In the genomic region with DNA sequence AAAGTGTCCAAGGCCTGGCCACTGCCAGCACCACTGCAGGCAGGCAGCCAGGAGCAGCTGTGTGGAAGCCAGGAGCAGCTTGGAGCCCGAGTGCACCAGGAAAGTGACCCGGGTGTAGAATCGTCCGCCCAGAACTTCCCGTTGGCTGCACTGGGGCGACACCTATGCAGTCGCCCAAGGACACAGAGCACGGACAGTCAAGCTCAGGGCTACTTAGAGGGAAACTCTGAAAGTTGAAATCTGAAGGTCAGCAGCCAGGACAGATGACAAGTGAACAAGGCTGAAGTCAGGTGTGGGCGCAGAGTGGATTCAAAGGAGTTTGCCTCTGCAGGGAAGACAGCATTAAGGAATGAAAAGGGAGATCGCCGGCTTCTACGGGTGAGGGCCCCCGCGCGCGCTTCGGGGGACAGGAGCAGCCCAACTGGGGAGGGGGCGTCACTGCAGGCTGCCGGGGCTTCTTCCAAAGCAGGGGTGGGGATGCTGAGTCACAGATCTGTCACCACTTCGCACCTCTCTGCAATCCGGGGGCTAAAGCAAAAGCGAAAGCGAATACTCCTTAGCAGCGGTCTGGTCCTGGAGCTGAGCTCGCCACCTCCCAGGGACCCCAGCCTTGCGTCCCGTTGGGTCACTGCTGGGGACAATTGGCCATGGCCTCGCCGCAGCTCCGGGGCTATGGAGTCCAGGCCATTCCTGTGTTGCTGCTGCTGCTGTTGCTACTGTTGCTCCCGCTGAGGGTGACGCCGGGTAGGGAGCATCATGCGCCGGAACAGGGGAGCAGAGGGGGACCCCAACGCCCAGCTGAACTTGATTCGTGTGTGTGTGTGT, we compare ENCODE assay signal across 8 mouse cellular contexts. TPM values are rescaled to one million over a fixed set of nuclear protein-coding genes. Genes with fewer than 3 reads are reported as not detected.
DNase-seq lines count a peak whose midpoint lies in the region; ATAC-seq and TF ChIP-seq lines count a peak whose summit lies in the region.

A gene (plus strand): TSS at position 90 of the 825 bp plus-strand sequence.

- WGBS in forebrain, embryonic 12.5 days: under 1% methylated on average over 36 of the region's 37 CpGs
- WGBS in heart, embryonic 15.5 days: under 1% methylated on average over 37 of the region's 37 CpGs
- under 1% methylated on average over 37 of the region's 37 CpGs for whole genome bisulfite sequencing in liver, embryonic 16.5 days (ENCODE audit: insufficient replicate concordance)
- 1% methylated on average over 37 of the region's 37 CpGs for WGBS in neural tube, embryonic 12.5 days

- no peak for TF ChIP-seq POLR2A in bone marrow macrophage, adult 2 months (IDR thresholded peaks at IDR 0.05; ENCODE audit: borderline replicate concordance, low read depth, low read length)
- no peak for TF ChIP-seq POLR2A in testis, adult 2 months (IDR thresholded peaks at IDR 0.05; ENCODE audit: control insufficient read depth, low read depth, low read length)

- H3K27me3 ChIP-seq in forebrain, embryonic 12.5 days: peaks cover 47% of the 10 kb centered on the region
- no peaks in the 10 kb centered on the region; the same call in 1 of the 2 replicates for H3K27me3 ChIP-seq in heart, embryonic 15.5 days
- no peaks in the 10 kb centered on the region for H3K27me3 ChIP-seq in liver, embryonic 16.5 days (ENCODE audit: control insufficient read depth, insufficient read depth, low read depth, low read length)
- peaks cover 17% of the 10 kb centered on the region for H3K27me3 ChIP-seq in neural tube, embryonic 12.5 days (replicated peaks)
- no peaks in the 10 kb centered on the region for H3K27me3 ChIP-seq in testis, adult 2 months (ENCODE audit: control insufficient read depth, insufficient read depth, low read length)

- H3K9ac ChIP-seq in forebrain, embryonic 12.5 days: peak within 1 kb of the TSS; percentile 63
- H3K9ac ChIP-seq in heart, embryonic 15.5 days: peak within 1 kb of the TSS; percentile 73
- H3K9ac ChIP-seq in liver, embryonic 16.5 days (ENCODE audit: low read depth, low read length): peak within 1 kb of the TSS; percentile 63
- H3K9ac ChIP-seq in neural tube, embryonic 12.5 days: peak within 1 kb of the TSS; percentile 48

- H3K9me3 ChIP-seq in forebrain, embryonic 12.5 days: no peaks in the 10 kb centered on the region
- H3K9me3 ChIP-seq in heart, embryonic 15.5 days (replicated peaks): no peaks in the 10 kb centered on the region
- H3K9me3 ChIP-seq in liver, embryonic 16.5 days (replicated peaks; ENCODE audit: control insufficient read depth, low read length): no peaks in the 10 kb centered on the region
- no peaks in the 10 kb centered on the region for H3K9me3 ChIP-seq in neural tube, embryonic 12.5 days

- peak; percentile 92 for ATAC-seq in CD4-positive, CD25-positive, alpha-beta regulatory T cell, adult 4 months
- peak; percentile 75 for ATAC-seq in forebrain, embryonic 12.5 days (ENCODE audit: low FRiP score)
- ATAC-seq in heart, embryonic 15.5 days (replicated peaks; ENCODE audit: insufficient number of reproducible peaks, insufficient read depth, low FRiP score, low read depth): peak; percentile 83
- peak; percentile 69 for ATAC-seq in liver, embryonic 16.5 days (ENCODE audit: low read depth)
- peak; percentile 78 for ATAC-seq in neural tube, embryonic 12.5 days (ENCODE audit: low FRiP score, low read depth)

- no peaks in the 10 kb centered on the region for H3K36me3 ChIP-seq in forebrain, embryonic 12.5 days (replicated peaks)
- H3K36me3 ChIP-seq in heart, embryonic 15.5 days: no peaks in the 10 kb centered on the region
- no peaks in the 10 kb centered on the region for H3K36me3 ChIP-seq in liver, embryonic 16.5 days (ENCODE audit: control insufficient read depth, insufficient read depth)
- no peaks in the 10 kb centered on the region for H3K36me3 ChIP-seq in neural tube, embryonic 12.5 days
- no peaks in the 10 kb centered on the region for H3K36me3 ChIP-seq in testis, adult 2 months (ENCODE audit: control insufficient read depth, insufficient read depth, low read length)

- TF ChIP-seq CTCF in bone marrow macrophage, adult 2 months (IDR thresholded peaks at IDR 0.05; ENCODE audit: low read depth, low read length): no peak
- TF ChIP-seq CTCF in testis, adult 2 months (IDR thresholded peaks at IDR 0.05; ENCODE audit: control insufficient read depth, insufficient read depth, insufficient replicate concordance, low read depth, low read length): no peak

- peak within 1 kb of the TSS; percentile 98 for H3K4me2 ChIP-seq in forebrain, embryonic 12.5 days
- H3K4me2 ChIP-seq in heart, embryonic 15.5 days: peak within 1 kb of the TSS; percentile 89
- peak within 1 kb of the TSS; percentile 67 for H3K4me2 ChIP-seq in liver, embryonic 16.5 days (ENCODE audit: low read depth, low read length)
- H3K4me2 ChIP-seq in neural tube, embryonic 12.5 days (replicated peaks): peak within 1 kb of the TSS; percentile 97

- peak; percentile 91 for DNase-seq in kidney, postnatal 14 days

- H3K4me1 ChIP-seq in bone marrow macrophage, adult 2 months (ENCODE audit: control insufficient read depth, insufficient read depth, low read length): peaks cover 21% of the 10 kb centered on the region
- H3K4me1 ChIP-seq in forebrain, embryonic 12.5 days: peaks cover 13% of the 10 kb centered on the region
- H3K4me1 ChIP-seq in heart, embryonic 15.5 days (replicated peaks): peaks cover 14% of the 10 kb centered on the region
- H3K4me1 ChIP-seq in liver, embryonic 16.5 days (ENCODE audit: control insufficient read depth, low read depth, low read length): peaks cover 4% of the 10 kb centered on the region; the same call in 1 of the 2 replicates
- peaks cover 11% of the 10 kb centered on the region for H3K4me1 ChIP-seq in neural tube, embryonic 12.5 days
- peaks cover 2% of the 10 kb centered on the region; the same call in 1 of the 2 replicates for H3K4me1 ChIP-seq in testis, adult 2 months (ENCODE audit: control insufficient read depth, insufficient read depth, low read length)

- H3K27ac ChIP-seq in bone marrow macrophage, adult 2 months (ENCODE audit: insufficient read depth, low read depth, low read length): peak within 1 kb of the TSS; percentile 17
- H3K27ac ChIP-seq in forebrain, embryonic 12.5 days: no peak within 1 kb of the TSS
- H3K27ac ChIP-seq in heart, embryonic 15.5 days: peak within 1 kb of the TSS; percentile 81
- peak within 1 kb of the TSS; percentile 58 for H3K27ac ChIP-seq in liver, embryonic 16.5 days (ENCODE audit: low read length)
- no peak within 1 kb of the TSS for H3K27ac ChIP-seq in neural tube, embryonic 12.5 days
- peak within 1 kb of the TSS; percentile 58 for H3K27ac ChIP-seq in testis, adult 2 months (ENCODE audit: control insufficient read depth, insufficient read depth, low read depth, low read length)

- peak within 1 kb of the TSS; percentile 99 for H3K4me3 ChIP-seq in bone marrow macrophage, adult 2 months (ENCODE audit: insufficient read depth, low read length)
- H3K4me3 ChIP-seq in forebrain, embryonic 12.5 days (replicated peaks): peak within 1 kb of the TSS; percentile 57
- H3K4me3 ChIP-seq in heart, embryonic 15.5 days: peak within 1 kb of the TSS; percentile 78
- peak within 1 kb of the TSS; percentile 71 for H3K4me3 ChIP-seq in liver, embryonic 16.5 days (ENCODE audit: low read depth, low read length)
- peak within 1 kb of the TSS; percentile 58 for H3K4me3 ChIP-seq in neural tube, embryonic 12.5 days
- H3K4me3 ChIP-seq in testis, adult 2 months (ENCODE audit: control insufficient read depth, low read depth, low read length): peak within 1 kb of the TSS; percentile 81

RNA-seq across cellular contexts. Expression of the gene that starts here (rescaled TPM):
- 10 to 100 TPM; 24.0 to 33.6 TPM for polyA plus RNA-seq in CD4-positive, CD25-positive, alpha-beta regulatory T cell, adult 4 months (2017; shearing (Covaris generic))
- polyA plus RNA-seq in bone marrow macrophage, adult 2 months (2012; ENCODE audit: insufficient read depth, insufficient read length, missing spikeins): 9.1 and 10.7 TPM in 2 replicates
- polyA plus RNA-seq in forebrain, embryonic 12.5 days (2016; fragmentation: Nextera tagmentation; extraction: Ambion mirVana): 0.50 TPM in 1 of 2 replicates, not detected in the other
- 11.7 and 15.4 TPM in 2 replicates for polyA plus RNA-seq in heart, embryonic 15.5 days (2015; fragmentation: Nextera tagmentation; extraction: Ambion mirVana)
- polyA plus RNA-seq in liver, embryonic 16.5 days (2015; fragmentation: Nextera tagmentation; extraction: Ambion mirVana): 7.3 and 8.8 TPM in 2 replicates
- 0.93 and 1.1 TPM in 2 replicates for polyA plus RNA-seq in neural tube, embryonic 12.5 days (2016; fragmentation: Nextera tagmentation; extraction: Ambion mirVana)
- polyA plus RNA-seq in testis, adult 2 months (2012; rRNA removed): 3.8 and 4.0 TPM in 2 replicates

Comparison
In these comparisons a context has a peak if more than half of its experiments do, and no peak if none do; other contexts are left out.
1. Peak in ATAC-seq, H3K4me3 ChIP-seq, H3K9ac ChIP-seq and H3K4me2 ChIP-seq in forebrain, embryonic 12.5 days; RNA of the gene not detected or under 1 TPM.
2. H3K27ac ChIP-seq: peak in bone marrow macrophage, adult 2 months (single experiment), heart, embryonic 15.5 days (single experiment), liver, embryonic 16.5 days (single experiment) and testis, adult 2 months (single experiment); none in forebrain, embryonic 12.5 days (single experiment) and neural tube, embryonic 12.5 days (single experiment).
3. Peak in every context shown above with its lines, with median percentiles within 50 percentile points of each other: ATAC-seq, H3K4me3 ChIP-seq, H3K4me2 ChIP-seq and H3K9ac ChIP-seq.